Mouse (Mus musculus): Measurements from ENCODE around the gene Msh2. TPM values are rescaled to one million over a fixed set of nuclear protein-coding genes. Genes with fewer than 3 reads are reported as not detected.
"Not testable (repeated sequence)": the region's sequence is repeated elsewhere in the genome, so short reads cannot be mapped to it uniquely, and the experiment has no call there.

The Msh2 gene
- total RNA-seq (2014; fragmentation: Nextera tagmentation) (49.8 and 73.7 TPM in 2 replicates), total RNA-seq (2017) (105 and 123 TPM in 2 replicates)

GRCm38 (mm10) chr17:87671890-87672660 lies at the start of gene Msh2:
TSS of gene Msh2 (plus strand) at chr17:87672330.
- ATAC-seq (replicated peaks; ENCODE audit: low FRiP score, low TSS enrichment, poor library complexity, severe bottlenecking), result peak; percentile 98

GRCm38 (mm10) chr17:87625510-87626086 lies 46.5 kb upstream of the Msh2 start:
- no peak for ATAC-seq (replicated peaks; ENCODE audit: low FRiP score, low TSS enrichment, poor library complexity, severe bottlenecking)

GRCm38 (mm10) chr17:87628144-87628543 lies 44.0 kb upstream of the Msh2 start:
- ATAC-seq (replicated peaks; ENCODE audit: low FRiP score, low TSS enrichment, poor library complexity, severe bottlenecking), result no peak

- ATAC-seq (replicated peaks; ENCODE audit: low FRiP score, low TSS enrichment, poor library complexity, severe bottlenecking), result no peak
Measured at GRCm38 (mm10) chr17:87628706-87629105, 43.4 kb upstream of the Msh2 start.

GRCm38 (mm10) chr17:87637056-87637389 lies 35.1 kb upstream of the Msh2 start:
- no peak for ATAC-seq (replicated peaks; ENCODE audit: low FRiP score, low TSS enrichment, poor library complexity, severe bottlenecking)

- no peak for ATAC-seq (replicated peaks; ENCODE audit: low FRiP score, low TSS enrichment, poor library complexity, severe bottlenecking)
Measured at GRCm38 (mm10) chr17:87639242-87639641, 32.9 kb upstream of the Msh2 start.

GRCm38 (mm10) chr17:87640272-87640671 lies 31.9 kb upstream of the Msh2 start:
- ATAC-seq (replicated peaks; ENCODE audit: low FRiP score, low TSS enrichment, poor library complexity, severe bottlenecking), result no peak

- no peak for ATAC-seq (replicated peaks; ENCODE audit: low FRiP score, low TSS enrichment, poor library complexity, severe bottlenecking)
Measured at GRCm38 (mm10) chr17:87641006-87641405, 31.1 kb upstream of the Msh2 start.

GRCm38 (mm10) chr17:87642744-87643143 lies 29.4 kb upstream of the Msh2 start:
- ATAC-seq (replicated peaks; ENCODE audit: low FRiP score, low TSS enrichment, poor library complexity, severe bottlenecking), result no peak

- not testable (repeated sequence) for ATAC-seq (replicated peaks; ENCODE audit: low FRiP score, low TSS enrichment, poor library complexity, severe bottlenecking)
Measured at GRCm38 (mm10) chr17:87655616-87656015, 16.5 kb upstream of the Msh2 start.

GRCm38 (mm10) chr17:87661958-87662573 lies 10.1 kb upstream of the Msh2 start:
- ATAC-seq (replicated peaks; ENCODE audit: low FRiP score, low TSS enrichment, poor library complexity, severe bottlenecking), result not testable (repeated sequence)

GRCm38 (mm10) chr17:87664238-87664637 lies 7.9 kb upstream of the Msh2 start:
- no peak for ATAC-seq (replicated peaks; ENCODE audit: low FRiP score, low TSS enrichment, poor library complexity, severe bottlenecking)

- peak; percentile 89 for ATAC-seq (replicated peaks; ENCODE audit: low FRiP score, low TSS enrichment, poor library complexity, severe bottlenecking)
Measured at GRCm38 (mm10) chr17:87665066-87665822, 6.9 kb upstream of the Msh2 start.

- peak; percentile 42 for ATAC-seq (replicated peaks; ENCODE audit: low FRiP score, low TSS enrichment, poor library complexity, severe bottlenecking)
Measured at GRCm38 (mm10) chr17:87672677-87673286, 652 bp downstream of the Msh2 start.

- ATAC-seq (replicated peaks; ENCODE audit: low FRiP score, low TSS enrichment, poor library complexity, severe bottlenecking), result 0 out of 2 replicates have a peak, but pooled peaks have one; percentile 28
Measured at GRCm38 (mm10) chr17:87676916-87677474, 4.9 kb downstream of the Msh2 start.

- no peak for ATAC-seq (replicated peaks; ENCODE audit: low FRiP score, low TSS enrichment, poor library complexity, severe bottlenecking)
Measured at GRCm38 (mm10) chr17:87677656-87678055, 5.5 kb downstream of the Msh2 start.

- no peak for ATAC-seq (replicated peaks; ENCODE audit: low FRiP score, low TSS enrichment, poor library complexity, severe bottlenecking)
Measured at GRCm38 (mm10) chr17:87689217-87689616, 17.1 kb downstream of the Msh2 start.

- ATAC-seq (replicated peaks; ENCODE audit: low FRiP score, low TSS enrichment, poor library complexity, severe bottlenecking), result peak; percentile 80
Measured at GRCm38 (mm10) chr17:87691958-87692357, 19.8 kb downstream of the Msh2 start.

GRCm38 (mm10) chr17:87695874-87696465 lies 23.8 kb downstream of the Msh2 start:
- no peak for ATAC-seq (replicated peaks; ENCODE audit: low FRiP score, low TSS enrichment, poor library complexity, severe bottlenecking)

All from megakaryocyte-erythroid progenitor cell, adult 5-6 weeks (primary cell).